Mouse (Mus musculus) liver, embryonic 14.5 days (tissue): ENCODE results near the gene Orai1.

Experiments used
- CTCF ChIP-seq: IDR thresholded peaks from 2 replicates; pipeline ENCODE4 v1.5.1; 2016; ENCODE audit warnings: antibody characterized with exemption, low read depth, control low read depth
- EP300 ChIP-seq: IDR thresholded peaks from 2 replicates; pipeline ENCODE4 v1.6.1; 2016; ENCODE audit warnings: antibody characterized with exemption, low read depth

- TF ChIP-seq EP300 (no peak), CTCF (no peak)
These were observed 27.5 kb upstream of the Orai1 start for GRCm38 (mm10) chr5:122987211-122988020.
